Mouse (Mus musculus) heart, postnatal 25 days (tissue): ENCODE results near the gene Vmn1r195. TPM values are rescaled to one million over a fixed set of nuclear protein-coding genes. Genes with fewer than 3 reads are reported as not detected.
"Not testable (repeated sequence)": the region's sequence is repeated elsewhere in the genome, so short reads cannot be mapped to it uniquely, and the experiment has no call there.

Experiments
- DNase-seq: peaks from one replicate; pipeline ENCODE4 v3.0.0; 2022; ENCODE audit warnings: low spot score
- intact Hi-C: fragments of 180-260 bp; cut with DNase I; formaldehyde crosslinking; loops from one replicate; pipeline ENCODE4 v1.15.1; 2025
- total RNA-seq, 2 experiments: library from RNA; stranded (reverse); gene quantifications; 2 replicates each; pipeline ENCODE4 v1.2.3; 2021

Vmn1r195 gene
- not detected for total RNA-seq

DNA sequence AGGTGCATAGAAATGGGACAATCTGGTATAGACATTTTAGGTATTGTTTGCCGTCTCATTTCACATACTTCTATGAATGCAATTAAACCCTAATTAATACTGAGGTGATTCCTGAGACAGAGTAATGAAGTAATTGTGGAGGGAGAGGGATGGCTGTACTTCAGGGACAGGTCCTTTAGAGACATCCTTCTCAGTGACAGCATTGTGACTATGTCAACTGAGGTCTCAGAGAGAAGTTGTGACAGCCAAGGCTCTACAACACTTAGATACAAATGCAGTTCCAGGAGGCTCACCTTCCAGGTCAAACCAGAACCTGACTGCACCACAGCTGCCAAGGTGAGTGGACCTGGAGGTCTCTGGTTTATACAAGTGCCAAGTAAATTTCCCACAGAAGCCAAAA is at the start of gene Vmn1r195:
TSS of gene Vmn1r195 (plus strand) at position 301 of the 400 bp plus-strand sequence.
- intact Hi-C loops = not testable (repeated sequence)

DNA sequence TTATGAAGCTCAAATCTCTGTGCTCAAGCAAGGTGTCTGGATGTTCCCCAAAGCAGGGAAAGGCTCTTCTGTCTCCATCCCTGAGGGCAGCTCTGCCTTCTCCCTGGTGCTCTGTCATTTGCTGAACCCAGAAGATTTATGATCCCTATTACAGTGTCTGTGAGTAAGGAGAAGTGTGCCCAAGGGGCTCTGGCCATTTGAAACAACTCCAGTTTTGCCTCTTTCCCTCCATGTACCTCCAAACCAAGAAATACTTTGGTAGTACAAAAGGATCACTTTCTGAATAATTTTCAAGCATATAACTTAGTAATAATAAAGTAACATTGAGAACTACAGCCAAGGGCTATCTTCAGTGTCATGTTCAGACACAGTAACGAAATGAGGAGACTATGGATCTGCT is 47.3 kb upstream of the Vmn1r195 start, which contains the start of gene Vmn1r193:
TSS of gene Vmn1r193 (minus strand) at position 101 of the 400 bp plus-strand sequence.
- DNase-seq, intact Hi-C loops: not testable (repeated sequence)

More for the DNA sequence above, at the start of gene Vmn1r195:
- DNase-seq = not testable (repeated sequence)

DNA sequence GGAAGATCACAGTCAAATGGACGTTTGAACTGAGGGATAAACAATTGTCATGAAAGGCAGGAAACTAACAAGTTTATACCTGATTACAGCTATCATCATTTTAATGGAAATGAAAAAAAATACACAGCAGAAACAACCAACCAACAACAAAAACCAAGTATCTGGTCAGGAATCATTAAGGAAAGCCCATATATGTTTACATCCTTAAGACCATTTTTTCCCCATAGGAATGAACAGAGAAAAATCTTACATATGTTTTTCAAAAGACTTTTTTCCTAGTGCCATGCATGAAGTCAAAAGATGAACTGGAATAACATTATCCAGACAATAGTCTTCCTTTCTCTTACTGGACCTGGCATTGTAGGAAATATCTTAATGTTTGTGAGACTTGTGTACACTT is 26.4 kb upstream of the Vmn1r195 start, which contains the start of gene Vmn1r194:
TSS of gene Vmn1r194 (plus strand) at position 301 of the 400 bp plus-strand sequence.
- intact Hi-C loops = no loop called here
- no peak for DNase-seq

DNA sequence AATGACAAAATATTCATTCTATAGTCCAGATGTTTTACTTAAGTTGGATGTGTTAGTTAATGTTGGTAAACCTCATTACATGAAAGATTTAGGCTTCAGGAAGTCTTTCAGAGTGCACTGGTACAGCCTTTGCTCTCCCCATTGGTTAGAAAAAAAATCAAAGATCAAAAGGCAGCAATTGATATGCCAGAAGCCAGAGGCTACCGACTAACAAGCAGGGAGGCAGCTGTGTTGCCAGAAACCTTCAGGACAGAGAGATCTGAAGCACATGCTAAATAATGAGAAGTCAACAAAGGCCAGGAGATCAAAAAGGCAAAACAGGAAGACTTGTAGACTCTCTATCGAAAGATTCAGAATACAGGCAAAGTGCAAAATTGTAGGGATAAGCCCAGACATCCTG is 1.4 kb downstream of the Vmn1r195 start:
- intact Hi-C loops = no loop called here
- no peak for DNase-seq

DNA sequence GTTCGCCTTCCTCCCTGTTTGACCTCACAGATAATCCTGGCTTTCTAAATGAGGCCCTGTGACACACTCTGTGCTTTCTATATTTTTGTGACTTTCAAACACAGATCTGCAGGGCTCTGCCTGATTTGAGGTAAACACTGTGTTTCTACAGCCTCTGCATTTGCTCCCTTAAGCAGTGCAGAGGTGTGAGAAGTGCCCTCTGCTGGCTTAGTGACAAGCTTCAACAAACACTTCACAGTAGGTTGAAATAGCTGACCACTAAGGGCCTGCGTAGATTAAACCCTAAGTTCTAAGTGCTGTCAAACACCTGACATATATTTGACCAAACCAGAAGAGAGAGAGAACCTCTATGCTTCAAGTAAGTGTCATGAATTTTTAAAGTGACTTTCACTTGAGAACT is 14.3 kb downstream of the Vmn1r195 start:
- intact Hi-C loops = no loop called here
- DNase-seq = no peak

DNA sequence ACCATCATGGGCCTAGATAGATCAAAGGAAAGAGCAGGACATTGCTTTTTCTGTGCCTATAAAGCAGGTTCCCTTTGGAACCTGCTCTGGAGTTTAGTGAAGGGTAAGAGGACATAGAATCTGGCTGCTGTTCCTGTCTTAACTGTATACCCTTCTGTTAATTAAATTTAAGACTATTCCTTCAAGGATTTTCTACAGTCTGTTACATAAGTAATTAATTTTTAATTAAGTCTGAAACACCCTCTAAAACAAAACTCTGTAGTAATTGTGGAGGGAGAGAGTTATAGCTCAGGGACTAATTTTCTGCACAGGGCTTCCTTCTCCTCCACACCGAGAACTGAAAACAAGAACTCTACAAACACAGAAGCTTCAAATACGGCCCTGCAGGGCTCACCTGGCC is 19.3 kb downstream of the Vmn1r195 start, which contains the start of gene Vmn1r196:
TSS of gene Vmn1r196 (plus strand) at position 301 of the 400 bp plus-strand sequence.
- intact Hi-C loops = no loop called here
- DNase-seq = no peak

DNA sequence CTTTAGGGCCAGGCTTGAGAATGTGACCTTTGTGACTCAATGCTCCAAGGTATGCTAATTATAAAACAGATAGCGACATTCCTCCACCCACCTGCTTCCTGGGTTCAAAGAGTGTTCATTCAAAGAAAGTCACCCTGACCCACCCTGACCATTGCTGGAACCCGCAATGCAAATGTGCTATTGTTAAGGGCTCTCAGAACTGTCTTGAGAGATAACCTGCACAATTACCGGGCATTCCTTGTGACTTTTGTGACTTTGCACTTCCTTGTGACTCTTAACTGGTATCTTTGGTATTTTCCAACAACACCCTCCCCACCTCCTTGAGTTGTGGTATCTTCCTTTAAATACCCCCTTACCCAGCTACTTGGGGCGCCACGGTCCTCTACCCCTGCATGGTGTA is 37.8 kb downstream of the Vmn1r195 start:
- intact Hi-C loops, DNase-seq: not testable (repeated sequence)

DNA sequence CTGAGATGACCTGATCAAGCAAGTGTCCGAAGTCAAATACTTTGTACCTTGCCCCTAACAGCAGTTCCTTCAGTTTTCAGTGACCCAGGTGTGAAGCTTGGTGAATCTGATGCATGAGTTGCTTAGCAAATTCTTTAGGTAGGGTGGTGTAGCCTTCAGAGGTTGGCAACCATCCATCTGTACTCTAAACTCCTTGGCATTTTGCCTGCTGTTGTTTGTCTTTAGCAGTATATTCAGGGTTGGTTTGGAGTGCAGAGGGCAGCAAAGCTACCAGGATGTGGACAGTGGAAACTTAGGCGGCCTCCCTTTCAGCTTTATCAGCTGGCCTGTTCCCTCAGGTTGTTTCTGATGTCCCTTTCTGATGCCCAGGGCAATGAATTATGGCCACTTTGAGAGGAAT is 45.0 kb downstream of the Vmn1r195 start:
- intact Hi-C loops = no loop called here
- DNase-seq = no peak

DNA sequence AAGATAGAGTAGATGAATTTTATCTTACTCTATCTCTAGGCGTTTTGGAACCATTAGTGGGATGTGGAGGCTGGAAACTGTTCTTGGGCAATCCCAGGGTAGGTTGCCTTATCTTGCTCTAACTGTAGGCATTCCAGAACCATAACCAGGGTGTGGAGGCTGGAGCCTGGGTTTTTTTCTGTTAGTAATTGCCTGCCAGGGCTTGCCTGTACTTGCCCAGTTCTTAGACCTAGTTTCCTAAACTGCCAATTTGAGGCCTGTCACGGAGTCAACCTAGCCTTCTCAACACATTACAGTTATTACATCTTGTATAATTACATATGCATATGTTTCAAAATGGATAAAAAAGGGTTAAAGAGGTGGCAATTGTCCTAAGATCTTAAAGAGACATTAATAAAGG is 47.0 kb downstream of the Vmn1r195 start:
- intact Hi-C loops = no loop called here
- DNase-seq = no peak

DNA sequence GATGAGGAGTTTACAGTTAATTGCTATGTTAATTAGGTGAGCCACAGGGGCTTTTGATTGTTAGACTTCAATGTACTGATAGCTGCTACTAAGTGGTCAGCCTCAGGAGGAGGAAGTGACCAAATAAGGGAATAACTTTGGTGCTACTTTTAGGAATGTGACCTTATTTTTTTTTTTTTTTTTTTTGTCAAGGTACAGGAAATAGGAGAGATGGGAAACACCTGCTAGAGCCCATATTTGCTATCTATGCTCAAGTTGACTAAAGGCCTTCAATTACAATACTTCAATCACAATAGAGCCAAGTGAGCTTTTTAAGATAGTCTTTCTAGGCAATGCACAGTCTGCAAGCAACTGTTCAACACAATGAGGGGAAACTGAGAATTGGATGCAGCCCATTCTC is 49.8 kb downstream of the Vmn1r195 start:
- intact Hi-C loops = no loop called here
- no peak for DNase-seq

DNA sequence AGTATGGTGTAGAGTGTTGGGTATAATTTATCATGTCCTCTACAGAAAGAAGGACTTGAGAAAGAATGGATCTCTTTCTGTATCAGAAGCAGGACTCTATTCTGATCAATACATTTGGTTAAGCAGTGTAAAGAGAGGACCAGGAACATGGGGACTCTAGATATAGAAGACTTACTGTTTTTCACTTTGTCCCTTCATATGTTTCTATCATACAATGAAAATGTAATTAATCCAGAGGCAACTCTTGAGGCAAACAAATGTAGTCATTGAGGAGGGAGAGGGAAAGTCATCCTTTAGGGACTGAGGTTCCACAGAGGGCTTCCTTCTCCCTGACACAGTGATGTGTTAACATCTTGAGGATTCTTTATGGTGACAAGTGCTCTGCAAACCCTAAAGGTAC is 54.0 kb downstream of the Vmn1r195 start, which contains the start of gene Vmn1r197:
TSS of gene Vmn1r197 (plus strand) at position 301 of the 400 bp plus-strand sequence.
- intact Hi-C loops = no loop called here
- DNase-seq = no peak

Other genes with a start within 250 kb of the Vmn1r195 start
- gene Hist1h2ah, start 235.0 kb upstream of the Vmn1r195 start, total RNA-seq = 10 to 100 TPM; 32.9 to 34.9 TPM
- gene Hist1h2bk, start 234.7 kb upstream of the Vmn1r195 start, total RNA-seq = 10 to 100 TPM; 17.2 to 23.4 TPM
- gene Hist1h4i, start 229.2 kb upstream of the Vmn1r195 start, total RNA-seq = 10 to 100 TPM; 17.8 to 19.0 TPM
- gene Hist1h2ag, start 227.6 kb upstream of the Vmn1r195 start, total RNA-seq = 10 to 100 TPM in 1 of 2 experiments, 1 to 10 TPM in 1; 7.9 to 12.1 TPM
- gene Hist1h2bj, start 227.3 kb upstream of the Vmn1r195 start, total RNA-seq = 10 to 100 TPM in 1 of 2 experiments, 1 to 10 TPM in 1; 5.6 to 14.3 TPM
- not detected for gene Vmn1r188, start 186.1 kb upstream of the Vmn1r195 start, total RNA-seq
- gene Vmn1r189, start 164.7 kb upstream of the Vmn1r195 start, total RNA-seq = not detected
- gene Vmn1r191, start 86.6 kb upstream of the Vmn1r195 start, total RNA-seq = not detected
- gene Vmn1r192, start 79.4 kb upstream of the Vmn1r195 start, total RNA-seq = not detected
- not detected for gene Vmn1r193, start 47.4 kb upstream of the Vmn1r195 start, total RNA-seq
- gene Vmn1r194, start 26.3 kb upstream of the Vmn1r195 start, total RNA-seq = not detected
- gene Vmn1r196, start 19.4 kb downstream of the Vmn1r195 start, total RNA-seq = not detected
- not detected for gene Vmn1r197, start 54.1 kb downstream of the Vmn1r195 start, total RNA-seq
- not detected for gene Vmn1r198, start 79.8 kb downstream of the Vmn1r195 start, total RNA-seq
- not detected for gene Vmn1r199, start 109.3 kb downstream of the Vmn1r195 start, total RNA-seq
- not detected for gene Vmn1r200, start 119.9 kb downstream of the Vmn1r195 start, total RNA-seq
- gene Vmn1r201, start 201.4 kb downstream of the Vmn1r195 start, total RNA-seq = not detected
- not detected for gene Vmn1r202, start 234.9 kb downstream of the Vmn1r195 start, total RNA-seq
- not detected for gene Vmn1r203, start 247.6 kb downstream of the Vmn1r195 start, total RNA-seq